Comparison of ENCODE assay signal across 11 mouse cellular contexts in the genomic region with DNA sequence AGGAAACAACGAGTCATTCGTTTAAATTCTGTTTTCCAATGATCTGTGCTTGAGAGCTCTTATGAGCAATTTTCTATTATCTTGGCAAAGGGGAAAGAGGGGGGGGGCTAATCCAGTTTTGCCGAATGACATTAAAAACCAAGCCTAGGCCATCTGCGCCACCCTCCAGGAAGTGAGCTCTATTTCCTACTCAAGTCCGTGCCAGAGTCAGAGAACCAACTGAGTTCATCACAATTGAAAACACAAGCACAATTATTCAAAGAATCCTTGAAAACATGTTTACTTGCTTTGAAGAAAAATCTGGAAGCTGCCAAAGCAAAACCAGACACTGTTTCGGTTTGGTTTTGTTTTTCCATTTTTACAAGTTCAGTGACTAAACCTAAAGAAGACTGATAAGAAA.
A peak's percentile ranks its signal among the peaks of the same experiment; 100 is the strongest.
DNase-seq lines count a peak whose midpoint lies in the region; ATAC-seq and TF ChIP-seq lines count a peak whose summit lies in the region.
"Had no signal": no experiment of that assay in that cellular context is flagged by ENCODE, and none has a peak within 500 bp of the region (broad histone marks: within the 10 kb centered on the region; RNA-seq: fewer than 3 reads in every experiment).

No protein-coding gene starts in this region.

- DNase-seq in embryonic facial prominence, embryonic 14.5 days (ENCODE audit: low spot score), result peak; percentile 46
- DNase-seq in embryonic facial prominence, embryonic 10.5 days (ENCODE audit: low spot score), result no peak
- DNase-seq in lung, postnatal 0 days (ENCODE audit: low spot score), result peak; percentile 31
- DNase-seq in lung, postnatal 14 days, result no peak
- peak; percentile 69 for DNase-seq in cerebellum, adult 8-10 months
- DNase-seq in testis, postnatal 10 days (ENCODE audit: low spot score), result no peak
- no peak for DNase-seq in thymus, adult 18-20 months
- DNase-seq: gastrocnemius, postnatal 25 days had no signal

- TF ChIP-seq CTCF in lung, postnatal 0 days (IDR thresholded peaks at IDR 0.05), result no peak

- 40% methylated on average over 6 of the region's 6 CpGs for WGBS in embryonic facial prominence, embryonic 14.5 days
- 76% methylated on average over 6 of the region's 6 CpGs for WGBS in embryonic facial prominence, embryonic 10.5 days
- 50% methylated on average over 6 of the region's 6 CpGs for WGBS in lung, postnatal 0 days

- no peak overlapping the region for H3K4me2 ChIP-seq in embryonic facial prominence, embryonic 14.5 days (ENCODE audit: low read depth, low read length)
- H3K4me2 ChIP-seq in lung, postnatal 0 days (replicated peaks; ENCODE audit: low read depth, low read length), result no peak overlapping the region

- 0 out of 2 replicates have a peak, but pooled peaks cover 5% of the 10 kb centered on the region for H3K4me1 ChIP-seq in embryonic facial prominence, embryonic 14.5 days (ENCODE audit: control insufficient read depth, insufficient read depth, low read length)
- peaks cover 12% of the 10 kb centered on the region for H3K4me1 ChIP-seq in embryonic facial prominence, embryonic 10.5 days
- no peaks in the 10 kb centered on the region for H3K4me1 ChIP-seq in lung, postnatal 0 days (ENCODE audit: insufficient read depth, low read depth, low read length)

- H3K9ac ChIP-seq in embryonic facial prominence, embryonic 14.5 days (ENCODE audit: low read depth, low read length), result no peak overlapping the region
- no peak overlapping the region for H3K9ac ChIP-seq in lung, postnatal 0 days (replicated peaks; ENCODE audit: low read depth)

- no peak for TF ChIP-seq EP300 in lung, postnatal 0 days (IDR thresholded peaks at IDR 0.05)

- no peaks in the 10 kb centered on the region for H3K36me3 ChIP-seq in embryonic facial prominence, embryonic 14.5 days (ENCODE audit: control insufficient read depth, insufficient read depth, low read length)
- no peaks in the 10 kb centered on the region for H3K36me3 ChIP-seq in embryonic facial prominence, embryonic 10.5 days (replicated peaks)
- no peaks in the 10 kb centered on the region for H3K36me3 ChIP-seq in lung, postnatal 0 days (ENCODE audit: insufficient read depth, low read length)
- H3K36me3 ChIP-seq: G1E had no signal

- no peak for ATAC-seq in embryonic facial prominence, embryonic 14.5 days (ENCODE audit: low read depth)
- ATAC-seq in lung, postnatal 0 days, result no peak
- peak; percentile 44; the same call in 1 of the 2 replicates for ATAC-seq in megakaryocyte progenitor cell, adult 5-6 weeks (replicated peaks; ENCODE audit: poor library complexity)
- ATAC-seq: hindbrain, embryonic 16.5 days had no signal

- no peak overlapping the region for H3K4me3 ChIP-seq in embryonic facial prominence, embryonic 14.5 days (ENCODE audit: low read depth, low read length)
- no peak overlapping the region for H3K4me3 ChIP-seq in embryonic facial prominence, embryonic 10.5 days
- no peak overlapping the region for H3K4me3 ChIP-seq in lung, postnatal 0 days (ENCODE audit: low read depth, low read length)

- no peaks in the 10 kb centered on the region for H3K9me3 ChIP-seq in embryonic facial prominence, embryonic 14.5 days (ENCODE audit: control insufficient read depth, low read length)
- no peaks in the 10 kb centered on the region for H3K9me3 ChIP-seq in embryonic facial prominence, embryonic 10.5 days
- H3K9me3 ChIP-seq in lung, postnatal 0 days (ENCODE audit: low read length), result no peaks in the 10 kb centered on the region
- H3K9me3 ChIP-seq: G1E had no signal

- H3K27ac ChIP-seq in embryonic facial prominence, embryonic 14.5 days (replicated peaks; ENCODE audit: low read depth, low read length), result peak overlapping the region; percentile 8; the same call in 1 of the 2 replicates
- H3K27ac ChIP-seq in embryonic facial prominence, embryonic 10.5 days (replicated peaks), result no peak overlapping the region
- no peak overlapping the region for H3K27ac ChIP-seq in lung, postnatal 0 days (ENCODE audit: low read length)

- no peaks in the 10 kb centered on the region for H3K27me3 ChIP-seq in embryonic facial prominence, embryonic 14.5 days (replicated peaks; ENCODE audit: control insufficient read depth, insufficient read depth, low read length)
- no peaks in the 10 kb centered on the region for H3K27me3 ChIP-seq in embryonic facial prominence, embryonic 10.5 days (replicated peaks; ENCODE audit: low read depth, poor library complexity, severe bottlenecking)
- no peaks in the 10 kb centered on the region for H3K27me3 ChIP-seq in lung, postnatal 0 days (replicated peaks; ENCODE audit: insufficient read depth, low read length)

Comparison
In these comparisons a context has a peak if more than half of its experiments do, and no peak if none do; other contexts are left out.
1. DNase-seq: peak in embryonic facial prominence, embryonic 14.5 days (single experiment), lung, postnatal 0 days (single experiment) and cerebellum, adult 8-10 months (single experiment); none in embryonic facial prominence, embryonic 10.5 days (single experiment), lung, postnatal 14 days (single experiment), testis, postnatal 10 days (single experiment) and thymus, adult 18-20 months (0 of 2).